Mouse (Mus musculus) embryonic facial prominence, embryonic 11.5 days (tissue): ENCODE results near the gene Sh3bp2. TPM values are rescaled to one million over a fixed set of nuclear protein-coding genes. Genes with fewer than 3 reads are reported as not detected.

Experiments used
- ATAC-seq: fragments of 200-750 bp; cut with Nextera tagmentation; replicated peaks from 2 replicates; pipeline ENCODE4 v1.8.0; 2017; ENCODE audit warnings: low read depth; ENCODE audit not compliant: insufficient number of reproducible peaks, low FRiP score, low TSS enrichment
- DNase-seq: peaks from one replicate; pipeline ENCODE4 v3.0.0-alpha.2; 2015; ENCODE audit warnings: low spot score
- H3K27ac ChIP-seq: fragments of 300-500 bp; sonication (generic); replicated peaks from 2 replicates; pipeline ENCODE4 v1.5.1; 2014; ENCODE audit warnings: mild to moderate bottlenecking, low read depth, low read length, control low read depth
- H3K27me3 ChIP-seq: fragments of 300-500 bp; sonication (generic); 2 replicates; pipeline ENCODE4 v1.6.1; 2014; ENCODE audit warnings: mild to moderate bottlenecking, low read length, moderate library complexity, mixed read lengths; ENCODE audit not compliant: control insufficient read depth, insufficient read depth
- H3K36me3 ChIP-seq: fragments of 300-500 bp; sonication (generic); replicated peaks from 2 replicates; pipeline ENCODE4 v1.6.1; 2014; ENCODE audit warnings: low read depth, mild to moderate bottlenecking, low read length, moderate library complexity, mixed read lengths; ENCODE audit not compliant: control insufficient read depth, insufficient read depth
- H3K4me1 ChIP-seq: fragments of 300-500 bp; sonication (generic); 2 replicates; pipeline ENCODE4 v1.6.1; 2014; ENCODE audit warnings: low read length, mixed read lengths; ENCODE audit not compliant: control insufficient read depth, insufficient read depth
- H3K4me2 ChIP-seq: fragments of 300-500 bp; sonication (generic); 2 replicates; pipeline ENCODE4 v1.6.1; 2014; ENCODE audit warnings: low read depth, mild to moderate bottlenecking, control low read depth, low read length, moderate library complexity
- H3K4me3 ChIP-seq: fragments of 300-500 bp; sonication (generic); 2 replicates; pipeline ENCODE4 v1.5.1; 2014; ENCODE audit warnings: low read depth, low read length, control low read depth
- H3K9ac ChIP-seq: fragments of 300-500 bp; sonication (generic); replicated peaks from 2 replicates; pipeline ENCODE4 v1.6.1; 2014; ENCODE audit warnings: mild to moderate bottlenecking, control low read depth, low read length
- H3K9me3 ChIP-seq: fragments of 300-500 bp; sonication (generic); replicated peaks from 2 replicates; pipeline ENCODE4 v1.6.1; 2016; ENCODE audit warnings: mild to moderate bottlenecking, low read length, inconsistent platforms, mixed read lengths; ENCODE audit not compliant: control insufficient read depth
- WGBS: fragments of 180-500 bp; shearing (Covaris S2); extraction: QIAGEN DNeasy Blood & Tissue Kit; methylation state at CpG from one replicate; pipeline ENCODE4 v1.1.7; 2014; 5-methylcytosine and 5-hydroxymethylcytosine counted together
- microRNA-seq: library from miRNA; unstranded; fragments of <30 nt; microRNA quantifications from one replicate; pipeline ENCODE4, GENCODE M21; 2016; ENCODE audit warnings: borderline number of aligned reads
- polyA plus RNA-seq: library from polyadenylated mRNA; unstranded; fragments of >200 nt; fragmentation: Nextera tagmentation; extraction: Ambion mirVana; gene quantifications from 2 replicates; pipeline ENCODE4 v1.2.1, GENCODE M21; 2014

Sh3bp2 gene
- polyA plus RNA-seq, 1 experiment from 2014 or later = 7.4 TPM

DNA sequence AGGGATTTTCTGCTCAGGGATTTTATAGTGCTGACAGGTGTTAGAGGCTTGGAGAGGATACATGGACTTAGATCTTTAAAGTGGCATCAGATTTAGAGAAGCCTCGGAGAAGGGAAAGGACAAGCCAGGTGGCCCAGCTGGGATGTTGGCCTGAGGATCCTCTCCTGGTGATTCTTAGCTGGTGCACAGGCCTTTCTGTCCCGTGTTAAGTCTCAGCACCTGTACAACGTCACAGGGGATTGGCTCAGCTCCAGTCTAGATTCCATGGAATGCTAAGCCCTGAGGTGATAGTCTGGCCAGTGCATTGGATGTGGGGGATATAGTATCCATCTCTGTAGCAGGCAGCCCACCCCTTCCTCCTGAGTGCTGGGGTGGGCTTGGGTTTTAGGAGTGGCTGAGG, 82.6 kb downstream of the Sh3bp2 start:
- H3K36me3 ChIP-seq = peaks cover 3% of the 10 kb centered on the region
- no peaks in the 10 kb centered on the region for H3K9me3 ChIP-seq
- H3K4me1 ChIP-seq = no peaks in the 10 kb centered on the region
- H3K4me3 ChIP-seq = no peak overlapping the region
- DNase-seq (no peak), ATAC-seq (no peak)
- H3K9ac ChIP-seq = no peak overlapping the region
- no peak overlapping the region for H3K4me2 ChIP-seq
- H3K27ac ChIP-seq = no peak overlapping the region
- no peaks in the 10 kb centered on the region for H3K27me3 ChIP-seq
- 82% methylated on average over 3 of the region's 3 CpGs for WGBS

DNA sequence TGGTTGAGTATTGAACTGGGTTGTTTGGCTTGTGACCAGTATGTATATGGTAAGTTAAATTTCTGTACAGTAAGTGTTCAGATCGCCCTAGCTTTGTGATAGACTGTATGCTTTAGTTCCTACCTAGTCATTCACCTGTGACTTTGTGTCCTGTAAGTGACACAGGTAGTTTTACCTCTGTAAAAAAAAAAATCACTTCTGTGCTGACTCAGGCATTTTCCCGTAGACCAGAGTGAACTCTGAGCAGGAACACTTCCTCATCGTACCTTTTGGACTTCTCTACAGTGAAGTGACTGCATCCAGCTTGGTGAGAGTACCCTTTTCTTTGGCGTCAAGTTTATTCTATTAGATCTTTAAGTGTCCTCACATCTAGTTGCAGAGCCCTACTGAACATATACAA, 84.3 kb downstream of the Sh3bp2 start:
- ATAC-seq = no peak

More for the DNA sequence above, 84.3 kb downstream of the Sh3bp2 start:
- DNase-seq = no peak
- H3K4me2 ChIP-seq = no peak overlapping the region
- H3K4me1 ChIP-seq = no peaks in the 10 kb centered on the region
- no peak overlapping the region for H3K4me3 ChIP-seq
- no peaks in the 10 kb centered on the region for H3K27me3 ChIP-seq
- WGBS = 92% methylated on average over 4 of the region's 4 CpGs
- no peak overlapping the region for H3K9ac ChIP-seq
- no peak overlapping the region for H3K27ac ChIP-seq
- H3K9me3 ChIP-seq = no peaks in the 10 kb centered on the region
- peaks cover 8% of the 10 kb centered on the region for H3K36me3 ChIP-seq

Small RNA genes within 50 kb of the gene (microRNA-seq; reads per million reads assigned to microRNA genes)
- 2.8 reads per million for gene Mir7036b

Other genes with a start within 250 kb of the Sh3bp2 start
- 0.24 and 0.64 TPM in 2 replicates for gene Zfyve28, start 237.4 kb upstream of the Sh3bp2 start, polyA plus RNA-seq
- gene Cfap99, start 237.2 kb upstream of the Sh3bp2 start, polyA plus RNA-seq = not detected in 2 replicates
- gene Rnf4, start 189.5 kb upstream of the Sh3bp2 start, polyA plus RNA-seq = 209 and 210 TPM in 2 replicates
- 13.1 and 13.6 TPM in 2 replicates for gene Fam193a, start 155.9 kb upstream of the Sh3bp2 start, polyA plus RNA-seq
- gene Tnip2, start 11.8 kb upstream of the Sh3bp2 start, polyA plus RNA-seq = 3.4 and 6.4 TPM in 2 replicates
- gene Add1, start 47.8 kb downstream of the Sh3bp2 start, polyA plus RNA-seq = 145 and 160 TPM in 2 replicates
- 70.8 and 77.4 TPM in 2 replicates for gene Mfsd10, start 111.4 kb downstream of the Sh3bp2 start, polyA plus RNA-seq
- gene Nop14, start 134.3 kb downstream of the Sh3bp2 start, polyA plus RNA-seq = 35.0 and 40.8 TPM in 2 replicates
- 1.4 and 3.0 TPM in 2 replicates for gene Grk4, start 134.5 kb downstream of the Sh3bp2 start, polyA plus RNA-seq
- 11.3 and 11.4 TPM in 2 replicates for gene Htt, start 235.9 kb downstream of the Sh3bp2 start, polyA plus RNA-seq